Mouse (Mus musculus) heart, postnatal 0 days (tissue): ENCODE data around the gene Pid1.

Experiments used
- CTCF ChIP-seq: IDR thresholded peaks from 2 replicates; pipeline ENCODE4 v1.5.1; 2016; ENCODE audit warnings: antibody characterized with exemption, control low read depth, low read depth
- EP300 ChIP-seq: IDR thresholded peaks from 2 replicates; pipeline ENCODE4 v1.6.1; 2016; ENCODE audit warnings: antibody characterized with exemption, low read depth

- no peak for TF ChIP-seq CTCF
- TF ChIP-seq EP300, result no peak
Observed at GRCm38 (mm10) chr1:84222051-84222450, 141.9 kb downstream of the Pid1 start.
